Mouse (Mus musculus): ENCODE results near the gene Alox5. TPM values are rescaled to one million over a fixed set of nuclear protein-coding genes. Genes with fewer than 3 reads are reported as not detected.

The Alox5 gene
- polyA plus RNA-seq, 1 experiment from 2014 or later, result 1.1 TPM

DNA sequence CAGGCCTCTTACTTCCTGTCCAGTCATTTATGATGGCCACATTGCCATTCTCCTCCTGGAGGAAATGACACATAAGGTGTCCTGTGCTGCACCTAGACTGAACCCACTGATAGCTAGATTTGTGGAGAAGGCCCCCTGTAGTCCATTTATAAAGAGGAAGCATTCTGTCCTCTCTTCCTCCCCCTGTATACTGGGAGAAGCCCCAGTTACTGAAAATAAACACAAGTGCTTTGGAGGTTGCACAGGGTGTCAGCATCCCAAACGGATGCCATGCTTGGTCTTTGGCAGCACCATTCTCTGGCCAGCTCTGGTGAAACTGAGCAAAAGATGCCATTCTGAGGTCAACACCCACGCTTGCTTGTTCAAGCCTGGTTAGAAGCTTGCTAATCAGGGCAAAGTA lies 1.7 kb downstream of the Alox5 start:
- 60% methylated on average over 2 of the region's 2 CpGs for WGBS
- no peaks in the 10 kb centered on the region for H3K36me3 ChIP-seq (ENCODE audit: control insufficient read depth, insufficient read depth, low read length)
- H3K4me2 ChIP-seq (replicated peaks; ENCODE audit: low read depth, low read length), result no peak overlapping the region
- no peak overlapping the region for H3K27ac ChIP-seq (ENCODE audit: low read length)
- H3K9ac ChIP-seq (replicated peaks; ENCODE audit: low read depth, low read length), result no peak overlapping the region
- H3K4me3 ChIP-seq (ENCODE audit: low read depth, low read length), result no peak overlapping the region
- no peaks in the 10 kb centered on the region for H3K9me3 ChIP-seq (ENCODE audit: control insufficient read depth, low read depth, low read length)
- no peak for ATAC-seq (ENCODE audit: insufficient number of reproducible peaks, insufficient read depth, low FRiP score, low read depth)
- peaks cover 9% of the 10 kb centered on the region; the same call in 1 of the 2 replicates for H3K27me3 ChIP-seq (ENCODE audit: control insufficient read depth, insufficient read depth, low read length)
- H3K4me1 ChIP-seq (ENCODE audit: control insufficient read depth, insufficient read depth, low read length), result no peaks in the 10 kb centered on the region

GRCm38 (mm10) chr6:116458728-116459127 lies 2.2 kb downstream of the Alox5 start:
- 76% methylated on average over 4 of the region's 4 CpGs for WGBS
- no peak overlapping the region for H3K4me3 ChIP-seq (ENCODE audit: low read depth, low read length)
- ATAC-seq (ENCODE audit: insufficient number of reproducible peaks, insufficient read depth, low FRiP score, low read depth), result no peak

DNA sequence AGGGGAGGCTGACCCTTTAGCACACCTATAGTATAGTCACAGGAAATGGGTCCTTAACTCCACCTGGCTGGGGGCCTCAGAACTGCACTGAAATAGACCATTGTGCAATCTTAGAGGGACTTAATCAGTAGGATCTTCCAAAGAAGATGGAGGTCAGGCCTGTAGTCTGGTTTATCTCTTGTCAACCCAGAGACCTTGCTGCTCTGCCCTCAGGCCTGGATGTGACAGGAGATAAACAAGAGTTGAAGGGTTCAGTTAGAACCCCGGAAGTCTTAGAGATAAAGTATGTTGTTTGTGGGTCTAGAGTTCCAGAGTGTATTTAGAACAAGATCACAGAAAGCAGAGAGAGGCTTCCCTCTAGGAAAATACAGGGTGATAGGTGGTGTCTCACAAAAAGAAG lies 4.5 kb downstream of the Alox5 start:
- no peaks in the 10 kb centered on the region for H3K36me3 ChIP-seq (ENCODE audit: control insufficient read depth, insufficient read depth, low read length)
- no peaks in the 10 kb centered on the region for H3K4me1 ChIP-seq (ENCODE audit: control insufficient read depth, insufficient read depth, low read length)
- 43% methylated on average over 1 of the region's 1 CpGs for WGBS
- ATAC-seq (ENCODE audit: insufficient number of reproducible peaks, insufficient read depth, low FRiP score, low read depth), result no peak
- H3K4me2 ChIP-seq (replicated peaks; ENCODE audit: low read depth, low read length), result no peak overlapping the region
- no peak overlapping the region for H3K27ac ChIP-seq (ENCODE audit: low read length)
- H3K4me3 ChIP-seq (ENCODE audit: low read depth, low read length), result no peak overlapping the region
- no peaks in the 10 kb centered on the region for H3K9me3 ChIP-seq (ENCODE audit: control insufficient read depth, low read depth, low read length)
- peaks cover 9% of the 10 kb centered on the region; the same call in 1 of the 2 replicates for H3K27me3 ChIP-seq (ENCODE audit: control insufficient read depth, insufficient read depth, low read length)
- no peak overlapping the region for H3K9ac ChIP-seq (replicated peaks; ENCODE audit: low read depth, low read length)

More at GRCm38 (mm10) chr6:116458728-116459127, 2.2 kb downstream of the Alox5 start:
- Histone ChIP-seq H3K36me3 (ENCODE audit: control insufficient read depth, insufficient read depth, low read length) (no peaks in the 10 kb centered on the region), H3K4me2 (replicated peaks; ENCODE audit: low read depth, low read length) (no peak overlapping the region), H3K4me1 (ENCODE audit: control insufficient read depth, insufficient read depth, low read length) (no peaks in the 10 kb centered on the region), H3K27ac (ENCODE audit: low read length) (no peak overlapping the region), H3K27me3 (ENCODE audit: control insufficient read depth, insufficient read depth, low read length) (peaks cover 9% of the 10 kb centered on the region; the same call in 1 of the 2 replicates), H3K9ac (replicated peaks; ENCODE audit: low read depth, low read length) (no peak overlapping the region), H3K9me3 (ENCODE audit: control insufficient read depth, low read depth, low read length) (no peaks in the 10 kb centered on the region)

- no peak overlapping the region for H3K4me3 ChIP-seq (ENCODE audit: low read depth, low read length)
- no peaks in the 10 kb centered on the region for H3K36me3 ChIP-seq (ENCODE audit: control insufficient read depth, insufficient read depth, low read length)
- peaks cover 5% of the 10 kb centered on the region; the same call in 1 of the 2 replicates for H3K27me3 ChIP-seq (ENCODE audit: control insufficient read depth, insufficient read depth, low read length)
- H3K27ac ChIP-seq (ENCODE audit: low read length), result no peak overlapping the region
- no peaks in the 10 kb centered on the region for H3K4me1 ChIP-seq (ENCODE audit: control insufficient read depth, insufficient read depth, low read length)
- no peak overlapping the region for H3K4me2 ChIP-seq (replicated peaks; ENCODE audit: low read depth, low read length)
- H3K9ac ChIP-seq (replicated peaks; ENCODE audit: low read depth, low read length), result no peak overlapping the region
- WGBS, result 73% methylated on average over 4 of the region's 4 CpGs
- no peaks in the 10 kb centered on the region for H3K9me3 ChIP-seq (ENCODE audit: control insufficient read depth, low read depth, low read length)
- ATAC-seq (ENCODE audit: insufficient number of reproducible peaks, insufficient read depth, low FRiP score, low read depth), result no peak
Measured at GRCm38 (mm10) chr6:116455781-116456180, 5.2 kb downstream of the Alox5 start.

GRCm38 (mm10) chr6:116440849-116441248 lies 20.1 kb downstream of the Alox5 start:
- H3K27me3 ChIP-seq (ENCODE audit: control insufficient read depth, insufficient read depth, low read length), result no peaks in the 10 kb centered on the region
- no peaks in the 10 kb centered on the region for H3K36me3 ChIP-seq (ENCODE audit: control insufficient read depth, insufficient read depth, low read length)
- no peak overlapping the region for H3K27ac ChIP-seq (ENCODE audit: low read length)
- no peaks in the 10 kb centered on the region for H3K4me1 ChIP-seq (ENCODE audit: control insufficient read depth, insufficient read depth, low read length)
- H3K4me3 ChIP-seq (ENCODE audit: low read depth, low read length), result no peak overlapping the region
- no peaks in the 10 kb centered on the region for H3K9me3 ChIP-seq (ENCODE audit: control insufficient read depth, low read depth, low read length)
- WGBS, result 60% methylated on average over 4 of the region's 4 CpGs
- no peak overlapping the region for H3K9ac ChIP-seq (replicated peaks; ENCODE audit: low read depth, low read length)
- no peak overlapping the region for H3K4me2 ChIP-seq (replicated peaks; ENCODE audit: low read depth, low read length)
- ATAC-seq (ENCODE audit: insufficient number of reproducible peaks, insufficient read depth, low FRiP score, low read depth), result no peak

DNA sequence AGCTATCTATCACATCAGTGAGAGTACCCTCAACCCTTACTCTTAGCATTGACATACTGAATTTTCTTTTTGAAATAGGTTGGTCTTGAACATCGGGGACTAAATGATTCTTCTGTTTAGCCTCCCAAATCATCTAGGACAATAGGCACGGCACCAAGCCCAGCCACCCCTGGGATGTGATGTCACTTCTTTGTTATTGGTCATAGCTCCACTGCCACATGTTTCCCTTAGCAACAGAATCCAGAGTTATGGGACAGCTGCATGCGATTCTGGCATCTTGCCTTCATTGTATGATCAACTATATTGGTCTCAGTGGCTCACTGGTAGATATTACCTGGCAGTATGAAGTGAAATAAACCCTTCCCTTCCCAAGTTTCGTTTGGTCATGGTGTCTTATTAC lies 20.5 kb downstream of the Alox5 start:
- Histone ChIP-seq H3K4me1 (ENCODE audit: control insufficient read depth, insufficient read depth, low read length) (no peaks in the 10 kb centered on the region), H3K4me3 (ENCODE audit: low read depth, low read length) (no peak overlapping the region), H3K36me3 (ENCODE audit: control insufficient read depth, insufficient read depth, low read length) (no peaks in the 10 kb centered on the region), H3K9me3 (ENCODE audit: control insufficient read depth, low read depth, low read length) (no peaks in the 10 kb centered on the region), H3K27me3 (ENCODE audit: control insufficient read depth, insufficient read depth, low read length) (no peaks in the 10 kb centered on the region), H3K4me2 (replicated peaks; ENCODE audit: low read depth, low read length) (no peak overlapping the region), H3K27ac (ENCODE audit: low read length) (no peak overlapping the region), H3K9ac (replicated peaks; ENCODE audit: low read depth, low read length) (no peak overlapping the region)
- WGBS, result 72% methylated on average over 4 of the region's 4 CpGs
- ATAC-seq (ENCODE audit: insufficient number of reproducible peaks, insufficient read depth, low FRiP score, low read depth), result no peak

- no peak overlapping the region for H3K4me2 ChIP-seq (replicated peaks; ENCODE audit: low read depth, low read length)
- 81% methylated on average over 6 of the region's 6 CpGs for WGBS
Measured at GRCm38 (mm10) chr6:116439531-116439930, 21.4 kb downstream of the Alox5 start.

GRCm38 (mm10) chr6:116438864-116439263 lies 22.1 kb downstream of the Alox5 start:
- no peak overlapping the region for H3K9ac ChIP-seq (replicated peaks; ENCODE audit: low read depth, low read length)
- no peaks in the 10 kb centered on the region for H3K27me3 ChIP-seq (ENCODE audit: control insufficient read depth, insufficient read depth, low read length)
- H3K27ac ChIP-seq (ENCODE audit: low read length), result no peak overlapping the region
- no peaks in the 10 kb centered on the region for H3K36me3 ChIP-seq (ENCODE audit: control insufficient read depth, insufficient read depth, low read length)
- 77% methylated on average over 6 of the region's 6 CpGs for WGBS
- H3K4me1 ChIP-seq (ENCODE audit: control insufficient read depth, insufficient read depth, low read length), result no peaks in the 10 kb centered on the region
- no peaks in the 10 kb centered on the region for H3K9me3 ChIP-seq (ENCODE audit: control insufficient read depth, low read depth, low read length)
- H3K4me3 ChIP-seq (ENCODE audit: low read depth, low read length), result no peak overlapping the region
- no peak overlapping the region for H3K4me2 ChIP-seq (replicated peaks; ENCODE audit: low read depth, low read length)
- no peak for ATAC-seq (ENCODE audit: insufficient number of reproducible peaks, insufficient read depth, low FRiP score, low read depth)

More at GRCm38 (mm10) chr6:116439531-116439930, 21.4 kb downstream of the Alox5 start:
- no peak for ATAC-seq (ENCODE audit: insufficient number of reproducible peaks, insufficient read depth, low FRiP score, low read depth)
- Histone ChIP-seq H3K4me3 (ENCODE audit: low read depth, low read length) (no peak overlapping the region), H3K9me3 (ENCODE audit: control insufficient read depth, low read depth, low read length) (no peaks in the 10 kb centered on the region), H3K9ac (replicated peaks; ENCODE audit: low read depth, low read length) (no peak overlapping the region), H3K27me3 (ENCODE audit: control insufficient read depth, insufficient read depth, low read length) (no peaks in the 10 kb centered on the region), H3K36me3 (ENCODE audit: control insufficient read depth, insufficient read depth, low read length) (no peaks in the 10 kb centered on the region), H3K4me1 (ENCODE audit: control insufficient read depth, insufficient read depth, low read length) (no peaks in the 10 kb centered on the region), H3K27ac (ENCODE audit: low read length) (no peak overlapping the region)

GRCm38 (mm10) chr6:116428282-116428681 lies 32.7 kb downstream of the Alox5 start:
- Histone ChIP-seq H3K4me1 (ENCODE audit: control insufficient read depth, insufficient read depth, low read length) (no peaks in the 10 kb centered on the region), H3K27ac (ENCODE audit: low read length) (no peak overlapping the region), H3K4me3 (ENCODE audit: low read depth, low read length) (no peak overlapping the region), H3K9me3 (ENCODE audit: control insufficient read depth, low read depth, low read length) (no peaks in the 10 kb centered on the region), H3K27me3 (ENCODE audit: control insufficient read depth, insufficient read depth, low read length) (no peaks in the 10 kb centered on the region), H3K4me2 (replicated peaks; ENCODE audit: low read depth, low read length) (no peak overlapping the region), H3K9ac (replicated peaks; ENCODE audit: low read depth, low read length) (no peak overlapping the region), H3K36me3 (ENCODE audit: control insufficient read depth, insufficient read depth, low read length) (no peaks in the 10 kb centered on the region)
- no peak for ATAC-seq (ENCODE audit: insufficient number of reproducible peaks, insufficient read depth, low FRiP score, low read depth)
- WGBS, result 62% methylated on average over 5 of the region's 5 CpGs
